ENCODE assay signal across 8 mouse cellular contexts in the genomic region with DNA sequence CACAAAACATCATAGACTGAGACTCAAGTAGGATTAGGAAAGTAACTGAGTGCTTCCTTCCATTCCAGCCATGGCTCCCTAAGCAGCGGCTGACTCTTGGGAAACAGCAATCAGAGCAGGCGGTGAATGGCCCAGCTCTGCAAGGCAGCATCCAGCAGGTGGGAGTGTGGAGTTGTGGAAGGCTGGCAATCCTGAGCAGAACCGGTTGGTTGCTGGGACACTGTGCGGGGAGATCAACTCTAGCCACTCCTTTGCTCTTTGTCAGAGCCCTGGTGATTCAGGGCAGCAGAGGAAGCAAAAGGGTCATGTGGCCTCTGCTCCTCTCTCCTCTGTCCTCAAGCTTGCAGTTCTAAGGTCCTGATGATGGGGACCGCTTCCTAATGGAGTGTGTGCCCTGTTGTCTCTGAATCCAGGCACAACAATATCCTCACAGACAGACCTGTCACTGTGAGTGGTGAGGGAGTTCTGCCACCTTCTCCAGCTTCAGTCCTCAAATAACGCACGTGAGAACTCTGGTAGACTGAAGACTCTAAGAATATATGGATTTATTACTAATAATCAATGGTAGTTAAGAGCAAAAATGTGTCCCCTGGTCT. TPM values are rescaled to one million over a fixed set of nuclear protein-coding genes. Genes with fewer than 3 reads are reported as not detected.
DNase-seq lines count a peak whose midpoint lies in the region; ATAC-seq and TF ChIP-seq lines count a peak whose summit lies in the region.

No protein-coding gene starts in this region.

- TF ChIP-seq CTCF in hindbrain, postnatal 0 days (IDR thresholded peaks at IDR 0.05; ENCODE audit: low read depth): peak; percentile 98

- no peak overlapping the region for H3K9ac ChIP-seq in hindbrain, postnatal 0 days (replicated peaks; ENCODE audit: low read length)

- peak; percentile 46 to 66 for DNase-seq in adrenal gland, adult 18-20 months (ENCODE audit: low spot score in 2 of 2)
- DNase-seq in gastrocnemius, postnatal 10 days: peak; percentile 73
- peak; percentile 92 for DNase-seq in hindbrain, postnatal 0 days (ENCODE audit: low spot score)
- DNase-seq in left cerebral cortex, postnatal 10 days (ENCODE audit: extremely low spot score in 1 of 2, low spot score in 2 of 2): peak; percentile 78 to 89
- peak; percentile 55 to 61 for DNase-seq in right cerebral cortex, postnatal 36 days (ENCODE audit: low spot score in 2 of 2)
- no peak for DNase-seq in B cell, adult 2 months

- H3K4me2 ChIP-seq in hindbrain, postnatal 0 days (ENCODE audit: low read depth, low read length): no peak overlapping the region

- intact Hi-C loops in left cerebral cortex, postnatal 10 days (cut with DNase I): no loop called here

- H3K27me3 ChIP-seq in hindbrain, postnatal 0 days (ENCODE audit: insufficient read depth, low read length): no peaks in the 10 kb centered on the region

- H3K9me3 ChIP-seq in hindbrain, postnatal 0 days (ENCODE audit: low read length): no peaks in the 10 kb centered on the region

- no peak overlapping the region for H3K27ac ChIP-seq in hindbrain, postnatal 0 days

- ATAC-seq in common myeloid progenitor, adult 5-6 weeks (replicated peaks; ENCODE audit: low read depth, poor library complexity, severe bottlenecking): peak; percentile 65; the same call in 1 of the 2 replicates
- ATAC-seq in hindbrain, postnatal 0 days: peak; percentile 98
- 0 out of 2 replicates have a peak, but pooled peaks have one; percentile 34 for ATAC-seq in megakaryocyte-erythroid progenitor cell, adult 5-6 weeks (replicated peaks; ENCODE audit: low FRiP score, low TSS enrichment, poor library complexity, severe bottlenecking)

- WGBS in hindbrain, postnatal 0 days: 18% methylated on average over 7 of the region's 7 CpGs

- H3K4me3 ChIP-seq in hindbrain, postnatal 0 days (ENCODE audit: low read length): no peak overlapping the region

- no peaks in the 10 kb centered on the region for H3K4me1 ChIP-seq in hindbrain, postnatal 0 days (ENCODE audit: insufficient read depth, low read length)

- no peaks in the 10 kb centered on the region for H3K36me3 ChIP-seq in hindbrain, postnatal 0 days (ENCODE audit: insufficient read depth, low read length)

RNA-seq across cellular contexts. Expression of gene 4930564D02Rik, which starts 11.7 kb away (rescaled TPM):
- not detected for total RNA-seq in adrenal gland, adult 18-20 months (2021)
- total RNA-seq in common myeloid progenitor, adult 5-6 weeks (2017): not detected in 2 replicates
- total RNA-seq in gastrocnemius, postnatal 10 days (2021): not detected
- total RNA-seq in hindbrain, postnatal 0 days (2014; rRNA removed): not detected in 2 replicates
- not detected in 2 replicates for polyA plus RNA-seq in hindbrain, postnatal 0 days (2015; fragmentation: Nextera tagmentation; extraction: Ambion mirVana)
- not detected for total RNA-seq in left cerebral cortex, postnatal 10 days (2021)
- total RNA-seq in megakaryocyte-erythroid progenitor cell, adult 5-6 weeks (2014; fragmentation: Nextera tagmentation): not detected in 2 replicates
- total RNA-seq in megakaryocyte-erythroid progenitor cell, adult 5-6 weeks (2017): not detected in 2 replicates

RNA-seq across cellular contexts. Expression of gene Cttnbp2nl, which starts 25.4 kb away (rescaled TPM):
- total RNA-seq in adrenal gland, adult 18-20 months (2021): 10 to 100 TPM; 18.8 to 27.5 TPM
- under 0.01 and 0.10 TPM in 2 replicates for total RNA-seq in common myeloid progenitor, adult 5-6 weeks (2017)
- 10 to 100 TPM; 13.5 to 13.9 TPM for total RNA-seq in gastrocnemius, postnatal 10 days (2021)
- total RNA-seq in hindbrain, postnatal 0 days (2014; rRNA removed): 24.9 and 27.8 TPM in 2 replicates
- polyA plus RNA-seq in hindbrain, postnatal 0 days (2015; fragmentation: Nextera tagmentation; extraction: Ambion mirVana): 35.9 and 42.4 TPM in 2 replicates
- 10 to 100 TPM; 38.7 to 42.7 TPM for total RNA-seq in left cerebral cortex, postnatal 10 days (2021)
- total RNA-seq in megakaryocyte-erythroid progenitor cell, adult 5-6 weeks (2014; fragmentation: Nextera tagmentation): not detected in 2 replicates
- not detected in 2 replicates for total RNA-seq in megakaryocyte-erythroid progenitor cell, adult 5-6 weeks (2017)

Comparison
In these comparisons a context has a peak if more than half of its experiments do, and no peak if none do; other contexts are left out.
1. DNase-seq: peak in adrenal gland, adult 18-20 months (2 of 2), gastrocnemius, postnatal 10 days (single experiment), hindbrain, postnatal 0 days (single experiment), left cerebral cortex, postnatal 10 days (2 of 2) and right cerebral cortex, postnatal 36 days (2 of 2); none in B cell, adult 2 months (0 of 2).
2. ATAC-seq: peak in every context shown above with its lines; median percentile 98 in hindbrain, postnatal 0 days; 65 in common myeloid progenitor, adult 5-6 weeks; 34 in megakaryocyte-erythroid progenitor cell, adult 5-6 weeks.
3. RNA of gene Cttnbp2nl, which starts 25.4 kb away (total RNA-seq): 38.7 to 42.7 TPM in left cerebral cortex, postnatal 10 days, 18.8 to 27.5 TPM in adrenal gland, adult 18-20 months, 24.9 to 27.8 TPM in hindbrain, postnatal 0 days and 13.5 to 13.9 TPM in gastrocnemius, postnatal 10 days; under 0.01 to 0.10 TPM in common myeloid progenitor, adult 5-6 weeks and not detected in megakaryocyte-erythroid progenitor cell, adult 5-6 weeks; every median in the first group is over 10 times any median in the second.